Mouse (Mus musculus): ENCODE results near the gene Selenoi.
"Not testable (repeated sequence)": the region's sequence is repeated elsewhere in the genome, so short reads cannot be mapped to it uniquely, and the experiment has no call there.

Gene Selenoi

DNA sequence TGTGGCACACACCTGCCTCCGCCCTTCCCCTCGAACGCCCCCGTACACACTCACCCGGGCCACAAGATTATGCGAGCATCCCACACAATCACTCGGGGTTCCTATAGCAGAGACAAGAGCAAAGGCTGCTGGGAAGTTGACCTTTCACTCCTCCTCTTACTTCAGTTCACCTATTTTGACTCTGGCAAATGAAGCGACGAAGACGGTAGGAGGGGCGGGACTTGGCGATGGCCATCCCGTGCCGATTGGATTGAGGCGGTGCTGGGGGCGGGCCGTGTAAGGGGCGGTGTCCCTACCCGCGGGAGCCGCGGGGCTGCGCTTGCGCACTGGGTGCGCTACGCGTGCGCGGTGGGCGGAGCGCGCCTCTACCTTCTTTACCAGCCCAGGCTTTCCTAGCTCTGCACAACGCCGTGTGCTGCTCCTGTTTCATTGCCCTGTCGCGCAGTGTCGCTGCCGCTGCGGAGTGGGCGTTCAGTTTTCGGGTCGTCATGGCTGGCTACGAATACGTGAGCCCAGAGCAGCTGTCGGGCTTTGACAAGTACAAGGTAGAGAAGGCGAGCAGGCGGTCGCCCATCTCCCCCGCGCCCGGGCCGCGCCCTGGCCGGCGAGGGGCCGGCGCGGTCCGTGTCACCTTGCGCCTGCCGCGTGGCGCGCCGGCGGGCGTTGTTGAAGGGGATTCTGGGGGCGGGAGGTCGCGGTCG is at the start of gene Selenoi:
Gene Selenoi (plus strand): TSS at position 311 of the 701 bp plus-strand sequence.
- peak; percentile 100 for DNase-seq

DNA sequence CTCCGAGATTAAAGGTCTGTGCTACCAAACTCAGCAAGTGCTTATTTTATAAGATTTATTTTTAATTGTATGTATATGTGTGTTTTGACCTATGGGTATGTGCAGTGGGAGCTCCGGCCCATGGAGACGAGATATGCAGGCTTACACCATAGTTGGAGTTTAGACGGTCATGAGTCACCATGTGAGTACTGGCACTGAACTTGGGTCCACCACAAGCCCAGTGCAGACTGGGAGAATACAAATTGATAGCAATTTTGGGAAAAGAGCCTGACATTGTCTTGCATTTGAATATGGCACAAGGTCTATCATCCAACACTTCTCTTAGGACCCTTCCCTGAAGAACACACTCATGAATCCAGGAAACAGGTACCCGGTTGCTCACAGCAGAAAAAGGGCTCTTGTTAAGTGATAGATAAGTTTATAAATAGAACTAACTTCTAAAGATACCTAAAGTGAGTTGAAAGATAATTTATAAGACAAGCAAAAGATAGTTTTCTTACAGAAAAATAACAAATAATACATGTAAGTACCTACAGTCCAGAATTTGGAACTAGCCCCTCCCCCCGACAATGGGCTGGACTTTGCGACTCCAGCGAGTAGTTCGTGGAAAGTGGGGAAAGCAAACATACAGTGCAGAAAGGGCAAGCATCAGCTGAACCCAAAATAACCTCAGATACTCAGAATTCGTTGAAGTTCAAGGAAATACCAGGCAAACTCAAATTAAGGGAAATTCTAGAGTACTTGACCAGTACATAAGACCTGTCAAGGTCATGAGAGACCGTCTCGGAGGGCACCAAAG is 44.5 kb upstream of the Selenoi start:
- DNase-seq = no peak

DNA sequence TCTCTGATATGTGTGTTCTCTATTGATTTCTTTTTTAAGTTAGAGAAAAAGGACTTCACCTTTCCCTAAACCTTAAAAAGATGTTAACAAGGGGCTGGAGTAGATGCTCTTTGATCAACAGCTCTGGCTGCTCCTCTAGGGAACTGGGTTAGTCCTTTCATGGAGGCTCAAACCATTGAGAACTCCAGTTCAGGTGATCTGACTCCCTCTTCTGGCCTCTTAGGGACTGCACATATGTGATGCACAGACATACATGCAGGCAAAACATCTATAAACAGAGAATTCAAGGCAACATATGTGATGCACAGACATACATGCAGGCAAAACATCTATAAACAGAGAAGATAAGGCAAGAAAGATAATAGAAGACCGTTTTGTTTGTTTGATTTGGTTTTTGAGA is 39.9 kb upstream of the Selenoi start:
- DNase-seq = no peak

DNA sequence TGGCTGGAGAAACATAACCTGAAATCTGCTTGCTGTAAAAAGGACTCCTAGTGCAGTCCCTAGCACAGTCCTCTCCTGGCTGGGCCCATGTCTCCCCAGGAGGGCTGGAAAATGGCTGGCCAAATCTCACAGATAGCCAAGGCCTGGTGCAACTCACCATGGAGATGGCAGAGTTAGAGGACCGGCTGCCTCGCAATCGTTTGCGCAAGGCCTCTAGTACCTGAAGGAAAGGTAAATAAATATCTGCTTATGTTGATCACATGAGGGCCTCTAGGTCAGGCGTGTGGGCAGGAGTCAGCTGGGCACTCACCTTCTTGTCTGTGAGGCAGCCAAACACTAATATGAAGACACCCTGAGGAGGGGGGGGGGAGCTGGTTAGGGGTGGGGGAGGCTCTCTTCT is 37.0 kb upstream of the Selenoi start:
- peak; percentile 58 for DNase-seq

DNA sequence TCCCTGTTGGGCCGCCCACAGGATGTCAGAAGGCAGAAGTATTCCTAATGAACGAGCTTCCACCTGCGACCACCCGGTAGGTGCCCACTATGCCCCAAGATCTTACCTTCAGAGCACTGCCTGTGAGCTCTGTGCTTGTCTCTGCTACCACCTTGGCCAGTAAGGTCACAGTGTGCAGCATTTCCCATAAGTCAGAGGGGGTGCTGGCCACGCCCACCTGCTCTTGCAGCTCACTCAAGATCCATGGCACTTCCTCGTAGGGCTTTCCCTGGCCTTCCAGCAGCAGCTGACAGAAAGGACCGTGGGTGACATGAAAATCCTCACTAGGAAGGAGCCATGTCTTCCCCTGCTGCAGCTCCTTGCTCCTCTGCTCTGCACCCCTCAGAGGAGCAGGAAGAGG is 34.1 kb upstream of the Selenoi start:
- peak; percentile 50 for DNase-seq

DNA sequence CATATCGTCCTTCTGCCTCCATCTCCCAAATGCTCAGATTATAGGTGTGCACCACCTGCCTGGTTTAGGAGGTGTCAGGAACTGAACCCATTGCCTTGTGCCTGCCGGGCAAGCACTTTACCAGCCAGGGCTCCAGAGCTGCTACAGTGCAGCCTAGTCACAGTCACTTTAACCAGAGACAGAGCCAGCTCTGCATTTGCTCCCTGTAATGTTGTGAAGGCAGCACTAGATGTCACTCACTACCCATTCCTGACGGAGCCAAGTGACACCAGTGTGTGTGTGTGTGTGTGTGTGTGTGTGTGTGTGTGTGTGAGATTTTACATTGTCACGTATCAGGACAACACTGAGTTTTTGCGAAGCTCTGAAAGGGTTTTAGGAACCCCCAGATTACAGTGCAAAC is 30.9 kb upstream of the Selenoi start:
- peak; percentile 46 for DNase-seq

DNA sequence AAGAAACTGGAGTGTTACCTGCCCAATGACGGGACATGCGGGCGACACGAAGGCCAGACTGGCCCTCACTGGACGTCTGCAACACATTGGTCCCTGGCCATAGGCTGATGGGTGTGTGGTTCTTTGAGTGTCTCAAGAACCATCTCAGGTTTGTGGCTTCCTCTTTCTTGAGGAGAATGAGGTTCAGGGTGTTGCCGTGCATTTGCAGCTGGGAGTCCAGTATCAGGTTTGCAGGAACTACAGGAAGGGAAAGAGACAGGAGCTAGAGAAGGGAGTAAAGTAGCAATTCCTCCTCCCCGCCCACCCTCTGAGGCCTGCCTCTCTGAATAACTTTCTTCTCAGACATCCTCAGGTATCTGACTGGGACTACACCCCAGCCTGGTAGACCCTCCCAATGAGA is 30.2 kb upstream of the Selenoi start:
- DNase-seq = no peak

DNA sequence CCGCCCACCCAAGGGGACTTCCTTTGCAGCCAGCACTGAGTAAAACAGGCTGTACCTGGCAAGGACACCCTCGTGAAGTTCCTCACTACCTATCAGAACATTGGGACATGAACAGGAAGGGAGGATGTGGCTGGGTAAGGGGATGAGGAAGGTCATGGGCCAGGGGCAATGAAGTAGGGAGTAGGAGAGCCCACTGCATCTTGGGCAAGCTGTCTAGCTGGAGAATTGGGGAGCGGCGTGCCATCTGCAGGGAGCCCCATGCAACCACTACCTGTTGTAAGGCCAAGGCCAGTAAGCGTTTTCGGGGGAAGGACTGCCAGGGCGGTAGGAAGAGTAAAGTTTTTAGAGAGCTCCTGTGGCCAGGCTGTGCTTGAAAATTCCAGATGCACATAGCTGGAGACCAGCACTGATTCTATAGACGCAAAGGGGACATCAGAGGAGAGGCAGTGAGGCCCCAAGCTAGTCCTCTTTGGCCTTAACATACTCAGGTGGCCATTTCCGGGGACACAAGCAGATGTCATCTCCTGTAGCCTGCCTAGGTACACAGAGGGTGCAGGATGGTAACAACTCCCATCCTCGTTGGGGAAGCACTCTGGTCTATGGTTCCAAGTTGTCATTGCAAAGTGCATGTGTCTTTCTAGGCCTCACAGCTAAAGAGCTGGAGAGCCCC is 29.0 kb upstream of the Selenoi start:
- DNase-seq = no peak

DNA sequence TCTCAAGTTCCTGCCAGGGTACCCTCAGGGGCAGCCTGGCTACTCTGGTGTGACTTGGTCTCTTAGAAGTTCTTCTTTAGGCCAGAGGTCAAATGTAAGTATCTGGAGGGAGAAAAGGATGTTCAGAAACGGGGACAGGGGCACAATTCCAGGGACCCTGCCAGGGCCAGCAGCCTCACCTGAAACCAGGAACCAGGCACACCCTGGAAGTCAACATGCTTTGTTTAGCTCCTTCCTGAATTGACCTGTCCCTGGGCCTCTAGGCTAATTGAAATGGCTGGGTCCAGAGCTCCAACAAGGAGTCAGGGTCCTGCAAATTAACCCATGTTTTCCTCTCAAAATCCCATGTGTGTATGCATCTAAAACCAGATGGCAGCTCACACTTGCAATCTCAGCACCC is 27.9 kb upstream of the Selenoi start:
- no peak for DNase-seq

DNA sequence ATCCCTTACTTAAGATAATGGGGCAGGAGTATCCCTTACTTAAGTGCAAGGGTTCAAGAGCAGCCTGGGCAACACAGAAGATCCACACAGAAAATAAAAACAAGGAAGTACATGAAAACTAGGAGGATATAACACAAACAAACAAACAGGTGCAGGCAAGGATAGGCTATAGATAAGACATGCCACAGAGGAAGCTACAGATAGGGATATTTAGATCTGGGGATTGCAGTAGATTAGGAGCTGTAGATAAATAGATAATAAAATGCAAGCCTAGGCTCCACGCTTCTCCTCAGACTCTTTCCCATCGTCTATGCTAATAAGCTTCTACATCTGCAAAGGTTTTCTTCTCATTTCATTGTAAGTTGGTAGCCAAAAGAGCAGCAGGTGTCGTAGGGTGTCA is 27.3 kb upstream of the Selenoi start:
- DNase-seq = no peak

DNA sequence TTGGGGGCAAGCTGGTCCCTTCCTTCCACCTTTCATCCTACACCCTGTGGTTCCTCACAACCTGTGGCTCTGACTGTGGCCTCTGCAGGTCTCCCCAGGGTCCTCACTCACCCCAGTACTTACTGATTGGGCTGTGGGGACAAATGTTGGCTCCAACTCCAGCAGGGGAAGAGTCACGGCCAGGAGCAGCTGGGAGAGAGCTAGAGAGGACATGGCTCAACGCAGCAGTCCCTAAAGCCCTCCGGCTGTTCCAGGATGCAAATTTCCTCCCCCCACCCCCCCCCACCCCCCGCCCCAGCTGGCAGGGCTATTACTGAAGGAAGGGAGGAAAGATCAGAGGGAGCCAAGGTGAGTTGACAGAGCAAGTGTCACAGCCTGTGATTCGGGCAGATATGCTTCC is 26.9 kb upstream of the Selenoi start, which contains the start of gene Adgrf3:
Gene Adgrf3 (minus strand): TSS at position 230 of the 400 bp plus-strand sequence.
- no peak for DNase-seq

DNA sequence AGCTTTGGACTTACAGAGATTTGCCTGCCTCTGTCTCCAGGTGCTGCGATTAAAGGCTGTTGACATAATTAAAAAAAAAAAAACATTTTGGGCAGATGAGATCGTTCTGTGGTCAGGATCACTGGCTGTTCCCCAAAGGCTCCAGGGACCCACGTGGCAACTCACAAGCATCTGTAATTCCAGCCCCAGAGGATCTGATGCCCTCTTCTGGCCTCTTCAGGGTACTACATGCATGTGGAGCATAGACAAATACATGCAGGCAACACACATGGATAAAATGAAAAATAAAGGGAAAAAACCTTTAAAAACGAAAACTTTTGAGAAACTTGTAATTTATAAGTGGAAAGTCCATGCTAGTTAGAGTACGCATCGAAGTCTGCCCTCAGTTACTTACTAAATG is 25.1 kb upstream of the Selenoi start:
- DNase-seq = peak; percentile 60

DNA sequence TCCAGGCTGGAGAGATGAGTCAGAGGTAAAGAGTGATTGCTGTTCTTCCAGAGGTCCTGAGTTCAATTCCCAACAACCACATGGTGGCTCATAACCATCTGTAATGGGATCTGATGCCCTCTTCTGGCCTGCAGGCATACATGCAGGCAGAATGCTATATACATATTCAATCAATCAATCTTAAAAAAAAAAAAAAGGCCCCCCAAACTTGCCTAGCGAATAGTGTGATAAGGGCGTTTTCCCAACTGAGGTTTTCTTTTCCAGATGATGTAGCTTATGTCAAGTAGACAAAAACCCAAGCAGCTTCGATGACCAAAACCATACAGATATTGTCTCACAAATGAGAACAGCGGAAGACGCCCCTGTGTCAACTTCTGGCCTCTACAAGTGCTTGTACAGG is 21.6 kb upstream of the Selenoi start:
- DNase-seq = not testable (repeated sequence)

DNA sequence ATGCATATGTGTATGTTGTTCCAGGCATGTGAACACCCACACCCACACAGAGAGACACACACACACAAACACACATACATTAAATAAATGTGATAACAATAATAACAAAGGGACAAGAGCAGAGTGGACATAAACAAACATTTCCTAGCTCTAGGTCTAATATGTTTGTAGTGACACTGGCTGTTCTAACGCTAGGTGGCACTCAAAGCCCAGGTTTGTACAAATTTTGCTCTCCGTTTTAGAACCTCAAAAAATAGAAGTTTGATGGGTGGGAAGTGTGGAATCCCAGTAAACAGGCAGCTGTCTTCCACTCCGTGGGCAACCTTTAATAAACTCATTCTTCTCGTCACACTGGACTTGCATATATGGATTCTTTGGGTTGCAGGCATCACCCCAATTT is 17.5 kb upstream of the Selenoi start:
- peak; percentile 77 for DNase-seq

DNA sequence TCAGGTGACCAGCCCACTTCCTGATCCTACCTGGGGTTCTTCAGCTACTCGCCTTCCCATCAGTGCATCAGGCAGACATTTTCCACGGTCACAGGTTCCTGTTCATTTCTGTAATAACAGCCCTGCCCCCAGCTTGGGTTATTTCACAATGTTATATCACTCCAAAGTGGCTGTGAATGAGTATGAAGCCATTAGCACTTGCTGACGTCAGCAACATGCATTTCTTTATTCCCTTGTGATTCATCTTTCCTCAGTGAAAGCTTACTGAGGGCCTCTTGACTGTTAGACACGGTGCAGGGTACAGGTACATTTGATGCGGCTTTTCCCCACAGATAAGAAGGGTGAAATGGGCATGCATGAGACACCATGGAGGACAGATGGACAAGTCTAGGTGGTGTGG is 16.4 kb upstream of the Selenoi start:
- DNase-seq = no peak

DNA sequence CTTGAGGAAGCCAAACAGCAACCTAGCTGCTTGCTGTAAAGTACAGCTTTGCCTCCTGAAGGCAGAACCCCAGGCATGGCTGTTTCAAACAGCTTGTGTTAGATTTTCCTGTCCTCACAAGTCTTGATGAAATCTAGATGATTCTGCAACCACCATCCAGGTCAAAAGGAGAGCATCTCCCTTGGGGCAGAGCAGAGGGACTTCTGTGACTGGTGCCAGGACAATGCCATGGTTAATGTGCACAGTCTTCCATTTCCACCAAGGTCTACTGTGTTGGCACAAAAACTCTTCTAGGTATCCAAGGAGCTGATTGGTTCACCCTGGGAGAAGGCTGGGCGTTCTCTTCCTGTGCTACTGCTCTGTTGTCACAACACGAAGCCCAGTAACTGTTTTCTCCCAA is 12.7 kb upstream of the Selenoi start:
- DNase-seq = no peak

DNA sequence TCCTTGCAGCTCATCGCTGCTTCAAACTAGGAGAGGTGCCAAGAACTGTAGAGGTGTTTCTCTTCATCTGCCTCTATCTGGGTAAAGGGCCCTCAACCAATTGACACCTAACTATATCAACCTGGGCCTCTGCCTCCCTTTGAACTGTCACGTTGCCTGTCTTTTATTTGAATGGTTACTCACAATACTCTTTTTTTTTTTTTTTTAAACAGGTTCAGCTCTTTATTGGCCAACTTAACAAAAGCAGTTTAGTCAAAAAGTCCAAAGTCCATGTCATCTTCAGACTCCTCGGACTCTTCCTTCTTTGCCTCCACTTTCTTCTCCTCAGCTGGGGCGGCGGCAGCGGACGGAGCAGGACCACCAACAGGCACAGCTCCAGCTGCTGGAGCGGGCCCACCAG is 11.7 kb upstream of the Selenoi start:
- DNase-seq = no peak

DNA sequence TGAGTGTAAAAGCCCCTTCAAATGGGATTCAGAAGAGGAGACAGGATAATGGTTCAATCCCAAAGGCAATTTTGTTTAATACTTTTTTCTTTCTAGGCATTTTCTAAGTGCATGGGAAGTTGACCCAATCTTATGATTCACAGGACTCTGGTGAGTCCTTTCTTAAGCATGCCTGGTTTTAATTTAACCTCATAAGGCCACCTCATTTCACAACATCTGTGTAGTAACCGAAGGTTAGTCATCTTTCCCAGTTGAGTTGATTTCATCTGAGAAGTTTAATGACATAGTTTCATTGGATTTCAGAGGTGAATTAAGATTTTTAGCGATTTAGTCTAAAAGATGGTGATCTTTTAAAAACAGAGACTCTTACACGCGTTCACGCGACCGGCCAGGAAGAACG is 9.7 kb upstream of the Selenoi start:
- DNase-seq = no peak

DNA sequence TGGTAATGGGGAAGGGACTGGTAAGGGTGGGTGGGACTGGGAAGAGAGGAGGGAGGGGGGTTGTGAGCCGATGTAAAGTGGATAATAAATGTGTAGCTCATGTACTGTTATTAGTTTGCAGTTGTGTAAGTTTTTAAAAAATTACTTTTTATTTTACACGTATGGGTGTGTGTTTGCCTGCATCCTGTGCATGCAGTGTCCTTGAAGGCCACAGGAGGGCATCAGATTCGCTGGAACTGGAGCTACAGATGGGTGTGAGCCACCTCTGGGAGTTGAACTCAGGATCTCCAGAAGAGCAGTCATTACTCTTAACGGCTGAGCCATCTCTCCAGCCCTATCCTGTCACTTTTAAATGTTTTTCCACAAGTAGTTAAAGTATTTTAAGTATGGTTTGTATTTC is 1.5 kb upstream of the Selenoi start:
- DNase-seq = peak; percentile 58

DNA sequence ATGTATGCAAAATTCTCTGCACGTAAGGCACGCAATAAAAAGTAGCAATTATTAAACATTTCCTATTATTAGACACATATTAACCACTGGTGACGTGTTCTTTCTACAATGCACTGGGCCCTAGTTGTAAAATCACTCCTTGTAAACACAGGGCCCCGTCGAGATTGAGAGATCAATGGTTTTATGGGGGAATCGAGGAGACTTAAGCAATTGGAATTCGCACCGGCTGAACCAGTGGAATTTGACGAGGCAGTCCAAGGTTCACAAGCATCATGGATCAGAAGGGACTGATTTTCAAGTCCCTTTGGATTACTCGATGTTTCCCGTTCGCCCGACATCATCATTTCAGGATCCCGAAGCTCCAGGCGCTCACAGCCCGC is 500 bp upstream of the Selenoi start:
- no peak for DNase-seq

DNA sequence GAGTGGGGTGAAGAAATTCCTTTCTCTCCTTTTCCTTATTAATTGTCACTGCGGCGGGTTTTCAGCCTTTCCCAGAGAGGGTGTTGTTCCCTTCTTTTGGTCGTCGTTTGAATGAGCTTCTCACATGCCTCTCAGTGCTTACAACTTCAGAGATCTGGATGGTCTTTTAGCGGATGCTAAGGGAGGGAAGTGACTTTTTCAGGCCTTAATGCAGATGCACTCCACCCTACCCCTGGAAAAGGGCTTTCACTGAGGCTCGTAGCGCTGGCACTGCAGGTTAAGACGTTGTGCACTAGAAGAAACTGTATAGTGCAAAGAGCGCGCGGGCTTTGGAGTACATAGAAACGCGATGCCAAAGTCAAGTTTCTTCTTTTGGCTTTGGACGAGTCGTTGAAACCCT is 661 bp downstream of the Selenoi start:
- no peak for DNase-seq

DNA sequence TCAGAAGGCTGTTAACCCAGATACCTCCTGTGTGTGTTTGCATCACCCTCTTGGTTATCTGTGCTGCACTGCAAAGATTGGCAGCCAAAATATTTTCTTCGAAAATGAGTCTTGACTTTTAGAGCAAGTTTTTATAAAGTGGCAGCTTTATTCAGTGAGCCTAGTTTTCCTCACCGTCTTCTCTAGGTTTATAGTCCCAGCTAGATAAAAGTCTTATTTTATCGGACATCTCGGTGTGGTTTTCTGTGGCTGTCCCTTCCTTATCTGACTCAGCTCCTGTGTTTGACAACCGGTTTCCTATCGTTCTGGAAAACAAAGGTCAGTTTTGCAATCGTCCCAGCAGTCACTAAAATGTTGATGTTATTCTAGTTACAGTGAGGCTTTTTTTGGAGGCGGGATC is 1.6 kb downstream of the Selenoi start:
- DNase-seq = no peak

DNA sequence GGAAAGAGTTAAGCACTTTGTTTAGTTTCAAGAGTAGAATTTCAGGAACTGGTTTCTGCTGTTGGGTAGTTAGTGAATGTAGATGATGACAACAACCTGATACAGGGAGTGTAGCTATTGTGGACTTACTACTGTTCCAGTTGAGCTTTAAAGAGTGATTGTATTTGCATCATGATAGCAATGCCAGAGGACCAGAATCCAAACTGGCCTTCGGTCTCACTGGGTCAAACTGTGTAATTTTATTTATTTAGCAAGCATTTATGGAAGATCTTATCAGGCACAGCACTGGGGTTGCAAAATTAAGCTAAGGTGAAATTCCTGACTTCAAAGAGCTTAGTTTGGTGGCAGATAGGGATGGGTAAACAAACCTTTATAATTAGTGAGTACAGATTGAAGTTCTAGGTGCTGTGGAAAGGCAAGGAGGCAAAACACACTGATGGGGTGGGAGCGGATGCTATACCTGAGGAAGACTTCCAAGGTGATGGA is 3.3 kb downstream of the Selenoi start:
- no peak for DNase-seq

DNA sequence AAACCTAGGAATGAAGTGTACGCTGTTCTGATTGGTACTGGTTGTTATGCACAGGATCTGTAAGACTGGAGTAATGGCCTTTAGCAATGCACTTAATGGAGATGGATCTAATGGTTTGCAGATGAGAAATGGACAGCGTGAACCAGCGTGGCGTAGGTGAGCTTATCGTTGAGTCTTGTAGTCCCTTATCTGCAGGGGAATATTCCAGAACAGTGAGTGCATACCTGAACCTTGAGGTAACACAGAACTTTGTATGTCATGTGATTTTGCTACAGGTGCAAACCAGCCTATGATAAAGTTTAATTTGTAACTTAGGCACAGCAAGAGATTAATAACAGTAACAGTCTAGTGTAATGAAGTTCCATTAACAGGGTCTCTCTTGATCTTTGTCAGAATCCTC is 6.2 kb downstream of the Selenoi start:
- DNase-seq = no peak

Measured in lung, postnatal 36 days (tissue).